Mouse (Mus musculus) kidney, adult 2 months (tissue): ENCODE measurements around the gene P2ry6. TPM values are rescaled to one million over a fixed set of nuclear protein-coding genes. Genes with fewer than 3 reads are reported as not detected.

Experiments
- DNase-seq: peaks from one replicate; pipeline ENCODE4 v3.0.0; 2021
- H3K27ac ChIP-seq: fragments of 200-500 bp; 2 replicates; pipeline ENCODE4 v1.5.1; 2012; ENCODE audit warnings: low read depth, low read length, control low read depth, inconsistent platforms; ENCODE audit not compliant: insufficient read depth
- H3K27me3 ChIP-seq: fragments of 200-500 bp; replicated peaks from 2 replicates; pipeline ENCODE4 v1.6.1; 2012; ENCODE audit warnings: mild to moderate bottlenecking, moderate library complexity, low read length, inconsistent platforms; ENCODE audit not compliant: control insufficient read depth, insufficient read depth
- H3K36me3 ChIP-seq: fragments of 200-500 bp; 2 replicates; pipeline ENCODE4 v1.6.1; 2012; ENCODE audit warnings: mild to moderate bottlenecking, moderate library complexity, low read length, inconsistent platforms; ENCODE audit not compliant: control insufficient read depth, insufficient read depth
- H3K4me1 ChIP-seq: fragments of 200-500 bp; 2 replicates; pipeline ENCODE4 v1.6.1; 2011; ENCODE audit warnings: low read length; ENCODE audit not compliant: control insufficient read depth, insufficient read depth
- H3K4me3 ChIP-seq: fragments of 200-500 bp; 2 replicates; pipeline ENCODE4 v1.5.1; 2011; ENCODE audit warnings: mild to moderate bottlenecking, low read depth, low read length, control low read depth; ENCODE audit not compliant: insufficient read depth
- CTCF ChIP-seq: fragments of 200-500 bp; conservative IDR thresholded peaks from 2 replicates; pipeline ENCODE4 v1.5.1; 2011; ENCODE audit warnings: low read depth, mild to moderate bottlenecking, control low read depth, low read length, moderate library complexity, mixed read lengths; ENCODE audit not compliant: insufficient read depth, insufficient read length
- POLR2A ChIP-seq: fragments of 200-500 bp; IDR thresholded peaks from one replicate; pipeline ENCODE4 v1.6.1; 2011; ENCODE audit warnings: low read depth, low read length, control low read depth
- WGBS: fragments of 180-500 bp; shearing (Covaris S2); methylation state at CpG from one replicate; pipeline ENCODE4 v1.1.7; 2018; 5-methylcytosine and 5-hydroxymethylcytosine counted together
- polyA plus RNA-seq: library from polyadenylated mRNA; depleted of rRNA; stranded (reverse); fragments of >200 nt; gene quantifications from 2 replicates; pipeline ENCODE4 v1.2.3, GENCODE M21; 2012

Gene P2ry6
- polyA plus RNA-seq, 1 experiment: 7.6 TPM

DNA sequence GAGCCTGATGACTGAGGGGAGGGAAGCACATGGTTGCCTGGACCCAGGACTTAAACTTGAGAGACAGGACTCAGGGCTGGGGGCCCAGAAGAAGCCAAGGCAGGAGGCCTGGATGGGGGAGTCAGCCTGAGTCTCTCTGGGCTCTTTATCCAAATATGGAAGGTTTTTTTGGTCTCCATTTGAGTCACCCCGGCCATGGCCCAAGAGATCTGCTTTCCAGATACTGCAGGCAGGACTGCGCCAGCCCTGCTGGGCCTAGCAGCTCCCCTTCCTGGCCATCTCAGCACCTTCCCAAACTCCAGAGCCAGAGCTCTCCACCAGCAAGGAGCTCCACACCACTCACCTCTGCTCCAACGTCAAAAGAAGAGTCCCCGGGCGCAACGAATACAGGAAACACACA lies 57.9 kb downstream of the P2ry6 start:
- DNase-seq: no peak
- H3K27me3 ChIP-seq: no peaks in the 10 kb centered on the region
- H3K4me1 ChIP-seq: peaks cover 34% of the 10 kb centered on the region
- TF ChIP-seq POLR2A: no peak
- no peak for TF ChIP-seq CTCF
- 60% methylated on average over 6 of the region's 6 CpGs for WGBS
- H3K27ac ChIP-seq: 0 out of 2 replicates have a peak overlapping the region, but pooled peaks have one; percentile 17
- H3K4me3 ChIP-seq: no peak overlapping the region
- H3K36me3 ChIP-seq: no peaks in the 10 kb centered on the region

DNA sequence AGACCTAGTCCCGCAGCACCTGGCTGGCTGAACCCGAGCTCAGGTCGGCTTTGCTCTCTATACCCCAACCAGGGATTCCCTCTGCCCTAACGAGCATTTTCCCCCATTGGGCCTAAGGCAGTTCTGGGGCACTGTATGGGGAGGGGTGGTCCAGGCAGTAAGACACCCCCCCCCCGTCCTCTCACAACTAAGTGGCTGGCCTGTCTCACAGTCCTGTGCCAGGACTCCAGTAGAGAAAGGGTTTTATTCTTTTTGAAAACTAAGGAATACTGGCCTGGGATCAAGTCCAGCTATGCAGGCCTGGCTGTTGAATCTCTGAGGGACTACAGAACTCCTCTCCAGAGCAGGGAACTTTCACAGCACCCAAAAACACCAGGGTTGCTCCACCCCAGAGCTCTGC lies 59.2 kb downstream of the P2ry6 start:
- 77% methylated on average over 5 of the region's 5 CpGs for WGBS
- Histone ChIP-seq H3K27ac (no peak overlapping the region), H3K27me3 (no peaks in the 10 kb centered on the region), H3K4me3 (no peak overlapping the region), H3K36me3 (no peaks in the 10 kb centered on the region), H3K4me1 (peaks cover 33% of the 10 kb centered on the region)
- DNase-seq: no peak
- no peak for TF ChIP-seq POLR2A
- no peak for TF ChIP-seq CTCF

DNA sequence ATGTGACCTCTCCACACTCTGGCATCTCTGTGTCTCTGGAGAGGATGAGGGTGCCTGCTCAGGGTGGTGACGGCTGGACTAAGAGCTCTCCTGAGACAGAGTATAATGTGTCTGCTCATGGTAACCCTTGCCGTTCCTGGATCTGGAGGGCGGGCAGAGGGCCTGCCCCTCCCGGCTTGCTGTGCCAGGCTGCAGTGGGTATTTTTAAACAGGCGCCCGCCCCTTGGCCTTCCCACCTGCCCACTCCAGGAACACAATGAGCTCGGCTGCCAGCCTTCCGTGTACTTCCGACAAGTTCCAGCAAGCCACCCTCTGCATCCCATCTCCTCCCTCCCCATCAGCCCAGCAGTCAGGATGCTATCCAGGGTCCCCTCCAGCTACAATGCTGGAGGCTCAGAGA lies 62.7 kb downstream of the P2ry6 start:
- Histone ChIP-seq H3K4me3 (no peak overlapping the region), H3K27me3 (no peaks in the 10 kb centered on the region), H3K27ac (peak overlapping the region; percentile 28; the same call in 1 of the 2 replicates), H3K36me3 (no peaks in the 10 kb centered on the region), H3K4me1 (peaks cover 29% of the 10 kb centered on the region)
- no peak for TF ChIP-seq CTCF
- 25% methylated on average over 9 of the region's 9 CpGs for whole genome bisulfite sequencing
- no peak for DNase-seq

GRCm38 (mm10) chr7:100911246-100911770 lies 63.1 kb downstream of the P2ry6 start:
- DNase-seq: peak; percentile 80
- Histone ChIP-seq H3K36me3 (no peaks in the 10 kb centered on the region), H3K4me3 (no peak overlapping the region), H3K27me3 (no peaks in the 10 kb centered on the region), H3K27ac (peak overlapping the region; percentile 74; the same call in 1 of the 2 replicates), H3K4me1 (peaks cover 28% of the 10 kb centered on the region)
- TF ChIP-seq CTCF (no peak), POLR2A (no peak)
- WGBS: 40% methylated on average over 2 of the region's 2 CpGs

DNA sequence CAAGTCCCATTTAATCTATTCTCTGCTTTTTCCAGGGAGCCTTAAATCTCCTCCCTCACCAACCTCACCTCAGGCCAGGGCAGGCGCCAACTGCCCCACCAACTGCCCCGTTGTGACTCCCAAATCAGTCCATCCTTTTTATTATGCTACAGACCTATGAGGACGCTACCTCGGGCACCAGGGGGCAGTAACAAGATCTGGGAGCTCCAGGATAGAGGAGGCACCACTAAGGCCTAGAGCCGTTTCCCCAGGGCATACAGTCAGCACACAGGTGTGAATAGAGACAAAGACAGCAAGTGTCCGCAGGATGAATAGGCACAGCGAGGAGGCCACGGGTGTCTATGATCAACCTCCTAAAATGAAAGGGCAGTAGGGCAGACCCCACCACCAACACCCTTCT lies 65.9 kb downstream of the P2ry6 start:
- 43% methylated on average over 8 of the region's 8 CpGs for WGBS
- peak; percentile 59 for DNase-seq
- H3K27ac ChIP-seq: peak overlapping the region; percentile 66; the same call in 1 of the 2 replicates

GRCm38 (mm10) chr7:100908061-100908460 lies 66.4 kb downstream of the P2ry6 start:
- peaks cover 28% of the 10 kb centered on the region for H3K4me1 ChIP-seq
- H3K27ac ChIP-seq: peak overlapping the region; percentile 66; the same call in 1 of the 2 replicates
- WGBS: 66% methylated on average over 8 of the region's 8 CpGs
- DNase-seq: peak; percentile 71
- H3K27me3 ChIP-seq: no peaks in the 10 kb centered on the region
- H3K36me3 ChIP-seq: no peaks in the 10 kb centered on the region
- TF ChIP-seq CTCF (no peak), POLR2A (no peak)
- H3K4me3 ChIP-seq: no peak overlapping the region

More for the DNA sequence above, 65.9 kb downstream of the P2ry6 start:
- Histone ChIP-seq H3K4me3 (no peak overlapping the region), H3K4me1 (peaks cover 28% of the 10 kb centered on the region), H3K27me3 (no peaks in the 10 kb centered on the region), H3K36me3 (no peaks in the 10 kb centered on the region)
- TF ChIP-seq POLR2A (no peak), CTCF (no peak; the same call in 1 of the 2 replicates)

- Histone ChIP-seq H3K4me3 (no peak overlapping the region), H3K27ac (peak overlapping the region; percentile 29; the same call in 1 of the 2 replicates)
- peak; percentile 88 for DNase-seq
These were observed 67.2 kb downstream of the P2ry6 start for GRCm38 (mm10) chr7:100907231-100907630.

More at GRCm38 (mm10) chr7:100907231-100907630, 67.2 kb downstream of the P2ry6 start:
- peak; percentile 97 for TF ChIP-seq CTCF
- TF ChIP-seq POLR2A: no peak
- H3K4me1 ChIP-seq: peaks cover 26% of the 10 kb centered on the region
- H3K36me3 ChIP-seq: no peaks in the 10 kb centered on the region
- 3% methylated on average over 1 of the region's 1 CpGs for WGBS
- no peaks in the 10 kb centered on the region for H3K27me3 ChIP-seq
